Mouse (Mus musculus) MEL (cell line): ENCODE data around the gene Ciz1.

Experiments
- BHLHE40 ChIP-seq: IDR thresholded peaks from 2 replicates; pipeline ENCODE4 v1.6.1; 2012; ENCODE audit warnings: low read depth, mild to moderate bottlenecking, inconsistent platforms, low read length, improper control_type of control experiment, borderline replicate concordance
- CTCF ChIP-seq, 3 experiments: IDR thresholded peaks in 2 of 3; conservative IDR thresholded peaks in 1 of 3; 2 replicates each; pipeline ENCODE4 v1.5.1; 2011 to 2012; ENCODE audit warnings: low read length in 3 of 3, low read depth in 2 of 3, mild to moderate bottlenecking in 2 of 3, improper control_type of control experiment in 1 of 3, inconsistent platforms in 1 of 3, mixed read lengths in 1 of 3, moderate library complexity in 1 of 3; ENCODE audit not compliant: control insufficient read depth in 1 of 3, insufficient read depth in 1 of 3, poor library complexity in 1 of 3, severe bottlenecking in 1 of 3
- EP300 ChIP-seq, 2 experiments: IDR thresholded peaks; 2 replicates each; pipeline ENCODE4 v1.6.1; 2011; ENCODE audit warnings: improper control_type of control experiment in 2 of 2, low read length in 2 of 2, low read depth in 1 of 2, mild to moderate bottlenecking in 1 of 2
- GATA1 ChIP-seq: IDR thresholded peaks from 2 replicates; pipeline ENCODE4 v1.6.1; 2011; ENCODE audit warnings: low read depth, low read length, improper control_type of control experiment
- MAFK ChIP-seq: IDR thresholded peaks from 2 replicates; pipeline ENCODE4 v1.6.1; 2011; ENCODE audit warnings: low read depth, mild to moderate bottlenecking, low read length, improper control_type of control experiment, borderline replicate concordance
- MAX ChIP-seq: IDR thresholded peaks from 2 replicates; pipeline ENCODE4 v1.6.1; 2011; ENCODE audit warnings: low read length, improper control_type of control experiment
- NELFE ChIP-seq: IDR thresholded peaks from 2 replicates; pipeline ENCODE4 v1.6.1; 2011; ENCODE audit warnings: low read depth, low read length, improper control_type of control experiment
- NRF1 ChIP-seq: IDR thresholded peaks from 2 replicates; pipeline ENCODE4 v1.6.1; 2014; ENCODE audit warnings: low read depth, mild to moderate bottlenecking, inconsistent platforms, low read length, improper control_type of control experiment, moderate library complexity; ENCODE audit not compliant: poor library complexity, insufficient read depth, severe bottlenecking
- POLR2A ChIP-seq, 2 experiments: IDR thresholded peaks; 2 replicates each; pipeline ENCODE4 v1.6.1; 2011 to 2012; ENCODE audit warnings: low read length in 2 of 2, mild to moderate bottlenecking in 2 of 2, control low read depth in 1 of 2, improper control_type of control experiment in 1 of 2, low read depth in 1 of 2, moderate library complexity in 1 of 2; ENCODE audit not compliant: control insufficient read depth in 1 of 2, insufficient read depth in 1 of 2, poor library complexity in 1 of 2
- POLR2AphosphoS5 ChIP-seq: IDR thresholded peaks from 2 replicates; pipeline ENCODE4 v1.6.1; 2012; ENCODE audit warnings: low read depth, borderline replicate concordance, mild to moderate bottlenecking, inconsistent platforms, low read length, moderate library complexity, mixed read lengths

DNA sequence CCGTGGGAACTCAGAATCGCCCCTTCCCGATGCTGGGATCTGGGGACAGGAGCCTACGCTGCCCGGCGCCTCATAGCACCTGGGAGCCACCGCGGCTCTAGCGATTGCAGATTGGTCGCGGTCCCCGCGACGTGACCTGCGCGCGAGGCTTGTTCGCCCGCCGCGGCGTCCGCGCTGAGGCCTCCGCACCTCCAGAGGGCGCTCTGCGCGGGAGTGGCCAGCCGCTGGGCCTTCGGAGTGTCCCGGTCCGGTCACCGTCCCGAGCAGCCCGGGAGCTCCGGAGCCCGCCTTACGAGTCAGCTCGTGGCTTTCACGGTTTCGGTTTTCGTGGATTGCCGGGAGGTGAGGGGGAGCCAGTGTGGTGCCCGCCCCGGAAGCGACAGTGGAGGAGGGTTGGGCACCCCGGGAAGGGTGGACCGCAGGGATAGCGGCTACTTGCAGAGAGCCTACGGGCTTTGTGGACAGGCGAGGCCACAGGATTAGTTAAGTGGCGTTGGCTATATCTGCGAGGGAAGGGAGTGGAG lies 10.8 kb downstream of the Ciz1 start:
- TF ChIP-seq CTCF (IDR thresholded peaks at IDR 0.05 in 2 of 3, conservative IDR thresholded peaks at IDR 0.05 in 1 of 3; ENCODE audit: control insufficient read depth in 1 of 3, insufficient read depth in 1 of 3, low read depth in 2 of 3, low read length in 3 of 3, poor library complexity in 1 of 3, severe bottlenecking in 1 of 3) (peak; percentile 63 to 95 (median 85)), MAX (no peak), GATA1 (no peak), POLR2A (IDR thresholded peaks at IDR 0.05; ENCODE audit: control insufficient read depth in 1 of 2, insufficient read depth in 1 of 2, low read depth in 1 of 2, low read length in 2 of 2, poor library complexity in 1 of 2) (peak; percentile 74 to 80), POLR2AphosphoS5 (no peak), NELFE (peak; percentile 70), BHLHE40 (no peak), NRF1 (peak; percentile 61), EP300 (IDR thresholded peaks at IDR 0.05; ENCODE audit: low read depth in 1 of 2, low read length in 2 of 2) (no peak), MAFK (no peak)
